Mouse (Mus musculus) stomach, embryonic 14.5 days (tissue): ENCODE measurements around the gene Bcdin3d. TPM values are rescaled to one million over a fixed set of nuclear protein-coding genes. Genes with fewer than 3 reads are reported as not detected.

Experiments used
- ATAC-seq: fragments of 200-750 bp; cut with Nextera tagmentation; 2 replicates; pipeline ENCODE4 v1.8.0; 2017; ENCODE audit warnings: low read depth, moderate TSS enrichment; ENCODE audit not compliant: insufficient number of reproducible peaks, insufficient read depth, low FRiP score
- H3K27ac ChIP-seq: fragments of 300-500 bp; sonication (generic); 2 replicates; pipeline ENCODE4 v1.5.1; 2014; ENCODE audit warnings: mild to moderate bottlenecking, low read length, moderate library complexity, mixed read lengths
- H3K27me3 ChIP-seq: fragments of 300-500 bp; sonication (generic); 2 replicates; pipeline ENCODE4 v1.6.1; 2014; ENCODE audit warnings: low read length, control low read depth, mixed read lengths; ENCODE audit not compliant: control insufficient read depth, insufficient read depth
- H3K36me3 ChIP-seq: fragments of 300-500 bp; sonication (generic); 2 replicates; pipeline ENCODE4 v1.6.1; 2014; ENCODE audit warnings: mild to moderate bottlenecking, control low read depth, low read length, moderate library complexity, mixed read lengths; ENCODE audit not compliant: control insufficient read depth, insufficient read depth
- H3K4me1 ChIP-seq: fragments of 300-500 bp; sonication (generic); 2 replicates; pipeline ENCODE4 v1.6.1; 2014; ENCODE audit warnings: low read length, control low read depth, mixed read lengths; ENCODE audit not compliant: control insufficient read depth, insufficient read depth
- H3K4me2 ChIP-seq: fragments of 300-500 bp; sonication (generic); replicated peaks from 2 replicates; pipeline ENCODE4 v1.6.1; 2014; ENCODE audit warnings: low read depth, low read length, control low read depth
- H3K4me3 ChIP-seq: fragments of 300-500 bp; sonication (generic); 2 replicates; pipeline ENCODE4 v1.5.1; 2014; ENCODE audit warnings: low read depth, low read length, control low read depth
- H3K9ac ChIP-seq: fragments of 300-500 bp; sonication (generic); replicated peaks from 2 replicates; pipeline ENCODE4 v1.6.1; 2014; ENCODE audit warnings: low read depth, mild to moderate bottlenecking, control low read depth, low read length, moderate library complexity, mixed read lengths
- H3K9me3 ChIP-seq: fragments of 300-500 bp; sonication (generic); 2 replicates; pipeline ENCODE4 v1.6.1; 2016; ENCODE audit warnings: low read depth, low read length, control low read depth; ENCODE audit not compliant: control insufficient read depth
- WGBS: fragments of 180-500 bp; shearing (Covaris S2); extraction: QIAGEN DNeasy Blood & Tissue Kit; methylation state at CpG from one replicate; pipeline ENCODE4 v1.1.7; 2014; 5-methylcytosine and 5-hydroxymethylcytosine counted together
- polyA plus RNA-seq: library from polyadenylated mRNA; unstranded; fragments of >200 nt; fragmentation: Nextera tagmentation; extraction: Ambion mirVana; gene quantifications from 2 replicates; pipeline ENCODE4 v1.2.1, GENCODE M21; 2014

Gene Bcdin3d
- polyA plus RNA-seq, 1 experiment from 2014 or later: 16.7 TPM

GRCm38 (mm10) chr15:99505324-99506095 is 31.0 kb upstream of the Bcdin3d start:
- no peaks in the 10 kb centered on the region for H3K9me3 ChIP-seq
- H3K4me2 ChIP-seq: no peak overlapping the region
- peaks cover 29% of the 10 kb centered on the region for H3K4me1 ChIP-seq
- H3K9ac ChIP-seq: no peak overlapping the region
- ATAC-seq: no peak; the same call in 1 of the 2 replicates
- WGBS: 59% methylated on average over 15 of the region's 15 CpGs
- no peaks in the 10 kb centered on the region for H3K36me3 ChIP-seq
- no peaks in the 10 kb centered on the region for H3K27me3 ChIP-seq
- H3K27ac ChIP-seq: peak overlapping the region; percentile 21; the same call in 1 of the 2 replicates
- no peak overlapping the region for H3K4me3 ChIP-seq

- Histone ChIP-seq H3K4me1 (peaks cover 29% of the 10 kb centered on the region), H3K27ac (no peak overlapping the region)
- ATAC-seq: no peak
These were observed 28.7 kb upstream of the Bcdin3d start for GRCm38 (mm10) chr15:99503256-99503655.

GRCm38 (mm10) chr15:99502311-99502831 is 27.8 kb upstream of the Bcdin3d start:
- no peak overlapping the region for H3K4me2 ChIP-seq
- no peaks in the 10 kb centered on the region for H3K27me3 ChIP-seq
- H3K4me3 ChIP-seq: no peak overlapping the region
- H3K36me3 ChIP-seq: no peaks in the 10 kb centered on the region
- WGBS: 28% methylated on average over 12 of the region's 12 CpGs
- H3K27ac ChIP-seq: peak overlapping the region; percentile 62; the same call in 1 of the 2 replicates
- no peaks in the 10 kb centered on the region for H3K9me3 ChIP-seq
- ATAC-seq: no peak; the same call in 1 of the 2 replicates
- peaks cover 33% of the 10 kb centered on the region for H3K4me1 ChIP-seq
- no peak overlapping the region for H3K9ac ChIP-seq

More at GRCm38 (mm10) chr15:99503256-99503655, 28.7 kb upstream of the Bcdin3d start:
- Histone ChIP-seq H3K9ac (no peak overlapping the region), H3K9me3 (no peaks in the 10 kb centered on the region), H3K4me3 (no peak overlapping the region), H3K4me2 (no peak overlapping the region), H3K36me3 (no peaks in the 10 kb centered on the region), H3K27me3 (no peaks in the 10 kb centered on the region)
- WGBS: 50% methylated on average over 5 of the region's 5 CpGs

GRCm38 (mm10) chr15:99501292-99502260 is 27.0 kb upstream of the Bcdin3d start:
- H3K4me2 ChIP-seq: no peak overlapping the region
- ATAC-seq: no peak

GRCm38 (mm10) chr15:99500320-99500719 is 25.8 kb upstream of the Bcdin3d start:
- Histone ChIP-seq H3K36me3 (no peaks in the 10 kb centered on the region), H3K4me1 (peaks cover 24% of the 10 kb centered on the region), H3K27me3 (no peaks in the 10 kb centered on the region), H3K4me2 (no peak overlapping the region), H3K9me3 (no peaks in the 10 kb centered on the region), H3K27ac (no peak overlapping the region), H3K4me3 (no peak overlapping the region), H3K9ac (no peak overlapping the region)
- 38% methylated on average over 5 of the region's 5 CpGs for WGBS
- no peak for ATAC-seq

More at GRCm38 (mm10) chr15:99501292-99502260, 27.0 kb upstream of the Bcdin3d start:
- H3K4me1 ChIP-seq: peaks cover 34% of the 10 kb centered on the region
- H3K9ac ChIP-seq: no peak overlapping the region
- H3K27ac ChIP-seq: peak overlapping the region; percentile 62; the same call in 1 of the 2 replicates
- H3K9me3 ChIP-seq: no peaks in the 10 kb centered on the region
- H3K4me3 ChIP-seq: no peak overlapping the region
- H3K36me3 ChIP-seq: no peaks in the 10 kb centered on the region
- WGBS: 61% methylated on average over 20 of the region's 20 CpGs
- no peaks in the 10 kb centered on the region for H3K27me3 ChIP-seq

- Histone ChIP-seq H3K36me3 (no peaks in the 10 kb centered on the region), H3K9ac (no peak overlapping the region), H3K4me3 (no peak overlapping the region), H3K27ac (no peak overlapping the region), H3K4me2 (no peak overlapping the region), H3K4me1 (peaks cover 18% of the 10 kb centered on the region), H3K27me3 (no peaks in the 10 kb centered on the region), H3K9me3 (no peaks in the 10 kb centered on the region)
- WGBS: 52% methylated on average over 6 of the region's 6 CpGs
- ATAC-seq: no peak
These were observed 25.2 kb upstream of the Bcdin3d start for GRCm38 (mm10) chr15:99499726-99500125.

GRCm38 (mm10) chr15:99498781-99499180 is 24.3 kb upstream of the Bcdin3d start:
- WGBS: 54% methylated on average over 4 of the region's 4 CpGs
- no peaks in the 10 kb centered on the region for H3K36me3 ChIP-seq
- H3K27me3 ChIP-seq: no peaks in the 10 kb centered on the region
- H3K9ac ChIP-seq: no peak overlapping the region
- H3K4me2 ChIP-seq: no peak overlapping the region
- no peaks in the 10 kb centered on the region for H3K9me3 ChIP-seq
- no peak overlapping the region for H3K27ac ChIP-seq
- H3K4me3 ChIP-seq: no peak overlapping the region
- 0 out of 2 replicates have a peak, but pooled peaks have one; percentile 48 for ATAC-seq
- H3K4me1 ChIP-seq: peaks cover 16% of the 10 kb centered on the region

GRCm38 (mm10) chr15:99498356-99498755 is 23.8 kb upstream of the Bcdin3d start:
- whole genome bisulfite sequencing: 83% methylated on average over 4 of the region's 4 CpGs
- ATAC-seq: no peak
- H3K4me1 ChIP-seq: peaks cover 16% of the 10 kb centered on the region

More at GRCm38 (mm10) chr15:99498356-99498755, 23.8 kb upstream of the Bcdin3d start:
- no peaks in the 10 kb centered on the region for H3K27me3 ChIP-seq
- no peak overlapping the region for H3K9ac ChIP-seq
- no peak overlapping the region for H3K27ac ChIP-seq
- H3K4me2 ChIP-seq: no peak overlapping the region
- no peaks in the 10 kb centered on the region for H3K36me3 ChIP-seq
- no peaks in the 10 kb centered on the region for H3K9me3 ChIP-seq
- H3K4me3 ChIP-seq: no peak overlapping the region
